Mouse (Mus musculus): ENCODE results near the gene Mcm3ap. TPM values are rescaled to one million over a fixed set of nuclear protein-coding genes. Genes with fewer than 3 reads are reported as not detected.

Gene Mcm3ap
- polyA plus RNA-seq, 2 experiments: 12.5 to 23.4 TPM

- H3K9ac ChIP-seq (replicated peaks): no peak within 1 kb of the TSS
- no peak for ATAC-seq (ENCODE audit: insufficient read depth)
- TF ChIP-seq EP300 (IDR thresholded peaks at IDR 0.05; ENCODE audit: low read depth): no peak
- no peak for TF ChIP-seq CTCF (IDR thresholded peaks at IDR 0.05; ENCODE audit: low read depth)
- H3K27ac ChIP-seq: no peak within 1 kb of the TSS
- 92% methylated on average over 17 of the region's 17 CpGs for WGBS (ENCODE audit: insufficient replicate concordance)
- peaks cover 43% of the 10 kb centered on the region for H3K36me3 ChIP-seq (replicated peaks; ENCODE audit: control insufficient read depth, insufficient read depth, low read depth)
- no peaks in the 10 kb centered on the region for H3K9me3 ChIP-seq (ENCODE audit: control insufficient read depth, low read length)
- H3K4me3 ChIP-seq (ENCODE audit: insufficient read depth in 1 of 2, low read depth in 2 of 2, low read length in 2 of 2): peak within 1 kb of the TSS; percentile 83 to 88; a peak in 3 of 4 replicates
- H3K27me3 ChIP-seq (ENCODE audit: control insufficient read depth, insufficient read depth, low read length): no peaks in the 10 kb centered on the region
- H3K4me1 ChIP-seq (replicated peaks; ENCODE audit: control insufficient read depth in 2 of 2, insufficient read depth in 2 of 2, low read length in 1 of 2): peaks cover 13 to 16% of the 10 kb centered on the region in 2 experiments
- no peak for DNase-seq (ENCODE audit: low read depth in 3 of 3, low spot score in 3 of 3)
- peak within 1 kb of the TSS; percentile 86 for H3K4me2 ChIP-seq (ENCODE audit: low read depth)
Observed at GRCm38 (mm10) chr10:76440281-76440680, 28.4 kb upstream of the Mcm3ap start, which contains the start of gene AC141477.1. AC141477.1 (minus strand) TSS chr10:76440444.

GRCm38 (mm10) chr10:76442178-76443088 lies 26.3 kb upstream of the Mcm3ap start, which contains the start of gene Pcnt:
Pcnt (minus strand) TSS chr10:76442786.
- Histone ChIP-seq H3K4me1 (replicated peaks; ENCODE audit: control insufficient read depth in 2 of 2, insufficient read depth in 2 of 2, low read length in 1 of 2) (peaks cover 29 to 34% of the 10 kb centered on the region in 2 experiments), H3K27me3 (ENCODE audit: control insufficient read depth, insufficient read depth, low read length) (no peaks in the 10 kb centered on the region), H3K9ac (replicated peaks) (peak within 1 kb of the TSS; percentile 89), H3K27ac (peak within 1 kb of the TSS; percentile 85), H3K4me2 (ENCODE audit: low read depth) (peak within 1 kb of the TSS; percentile 86), H3K4me3 (ENCODE audit: insufficient read depth in 1 of 2, low read depth in 2 of 2, low read length in 2 of 2) (peak within 1 kb of the TSS; percentile 83 to 88), H3K36me3 (replicated peaks; ENCODE audit: control insufficient read depth, insufficient read depth, low read depth) (peaks cover 23% of the 10 kb centered on the region), H3K9me3 (ENCODE audit: control insufficient read depth, low read length) (no peaks in the 10 kb centered on the region)
- under 1% methylated on average over 78 of the region's 78 CpGs for WGBS (ENCODE audit: insufficient replicate concordance)
- DNase-seq (ENCODE audit: low read depth in 3 of 3, low spot score in 3 of 3) (peak; percentile 97 to 98 (median 97)), ATAC-seq (ENCODE audit: insufficient read depth) (peak; percentile 97)
- peak; percentile 52 for TF ChIP-seq EP300 (IDR thresholded peaks at IDR 0.05; ENCODE audit: low read depth)
- peak; percentile 90 for TF ChIP-seq CTCF (IDR thresholded peaks at IDR 0.05; ENCODE audit: low read depth)

GRCm38 (mm10) chr10:76445996-76446681 lies 22.6 kb upstream of the Mcm3ap start:
- H3K4me2 ChIP-seq (ENCODE audit: low read depth): no peak overlapping the region
- H3K27ac ChIP-seq: peak overlapping the region; percentile 8
- TF ChIP-seq EP300 (IDR thresholded peaks at IDR 0.05; ENCODE audit: low read depth) (0 out of 2 replicates have a peak, but pooled peaks have one; percentile 24), CTCF (IDR thresholded peaks at IDR 0.05; ENCODE audit: low read depth) (no peak)
- no peak for ATAC-seq (ENCODE audit: insufficient read depth)
- 11% methylated on average over 4 of the region's 4 CpGs for WGBS (ENCODE audit: insufficient replicate concordance)
- no peak overlapping the region for H3K9ac ChIP-seq (replicated peaks)
- no peak overlapping the region for H3K4me3 ChIP-seq (ENCODE audit: insufficient read depth in 1 of 2, low read depth in 2 of 2, low read length in 2 of 2)
- H3K36me3 ChIP-seq (replicated peaks; ENCODE audit: control insufficient read depth, insufficient read depth, low read depth): no peaks in the 10 kb centered on the region
- peak in 2 of 3 experiments; percentile 20 to 28 for DNase-seq (ENCODE audit: low read depth in 3 of 3, low spot score in 3 of 3)
- H3K27me3 ChIP-seq (ENCODE audit: control insufficient read depth, insufficient read depth, low read length): no peaks in the 10 kb centered on the region
- no peaks in the 10 kb centered on the region for H3K9me3 ChIP-seq (ENCODE audit: control insufficient read depth, low read length)
- peaks cover 28 to 33% of the 10 kb centered on the region in 2 experiments for H3K4me1 ChIP-seq (replicated peaks; ENCODE audit: control insufficient read depth in 2 of 2, insufficient read depth in 2 of 2, low read length in 1 of 2)

- ATAC-seq (ENCODE audit: insufficient read depth): no peak
- Histone ChIP-seq H3K4me3 (ENCODE audit: insufficient read depth in 1 of 2, low read depth in 2 of 2, low read length in 2 of 2) (no peak overlapping the region), H3K27ac (no peak overlapping the region), H3K36me3 (replicated peaks; ENCODE audit: control insufficient read depth, insufficient read depth, low read depth) (no peaks in the 10 kb centered on the region), H3K27me3 (ENCODE audit: control insufficient read depth, insufficient read depth, low read length) (no peaks in the 10 kb centered on the region), H3K9ac (replicated peaks) (no peak overlapping the region), H3K4me2 (ENCODE audit: low read depth) (no peak overlapping the region), H3K4me1 (replicated peaks; ENCODE audit: control insufficient read depth in 2 of 2, insufficient read depth in 2 of 2, low read length in 1 of 2) (peaks cover 22 to 27% of the 10 kb centered on the region in 2 experiments), H3K9me3 (ENCODE audit: control insufficient read depth, low read length) (no peaks in the 10 kb centered on the region)
- TF ChIP-seq CTCF (IDR thresholded peaks at IDR 0.05; ENCODE audit: low read depth): no peak
- no peak for TF ChIP-seq EP300 (IDR thresholded peaks at IDR 0.05; ENCODE audit: low read depth)
- WGBS (ENCODE audit: insufficient replicate concordance): 59% methylated on average over 15 of the region's 15 CpGs
- no peak for DNase-seq (ENCODE audit: low read depth in 3 of 3, low spot score in 3 of 3)
Observed at GRCm38 (mm10) chr10:76447406-76448229, 21.1 kb upstream of the Mcm3ap start.

All from liver, embryonic 14.5 days (tissue).